Mouse (Mus musculus): ENCODE measurements around the gene Coq7.

- 0 out of 4 replicates have a peak, but pooled peaks of 1 of the 2 experiments have one; percentile 12 for TF ChIP-seq EP300 (IDR thresholded peaks at IDR 0.05; ENCODE audit: low read depth in 1 of 2, low read length in 2 of 2)
- TF ChIP-seq POLR2A (IDR thresholded peaks at IDR 0.05; ENCODE audit: control insufficient read depth in 1 of 2, insufficient read depth in 1 of 2, low read depth in 1 of 2, low read length in 2 of 2, poor library complexity in 1 of 2), result 0 out of 4 replicates have a peak, but pooled peaks of 1 of the 2 experiments have one; percentile 22
- TF ChIP-seq CTCF (IDR thresholded peaks at IDR 0.05 in 2 of 3, conservative IDR thresholded peaks at IDR 0.05 in 1 of 3; ENCODE audit: control insufficient read depth in 1 of 3, insufficient read depth in 1 of 3, low read depth in 2 of 3, low read length in 3 of 3, poor library complexity in 1 of 3, severe bottlenecking in 1 of 3), result no peak
- TF ChIP-seq ZNF384 (IDR thresholded peaks at IDR 0.05; ENCODE audit: low read depth, low read length), result no peak
- TF ChIP-seq TCF12 (IDR thresholded peaks at IDR 0.05; ENCODE audit: low read depth, low read length), result peak; percentile 36
- TF ChIP-seq ZC3H11A (IDR thresholded peaks at IDR 0.05; ENCODE audit: low read depth, low read length), result no peak
- TF ChIP-seq MAZ (IDR thresholded peaks at IDR 0.05; ENCODE audit: low read depth, low read length), result peak; percentile 22; the same call in 1 of the 2 replicates
- TF ChIP-seq TBP (IDR thresholded peaks at IDR 0.05; ENCODE audit: low read depth, low read length), result no peak
- no peak; the same call in 1 of the 2 replicates for TF ChIP-seq MAX (IDR thresholded peaks at IDR 0.05; ENCODE audit: low read length)
- no peak for TF ChIP-seq JUND (IDR thresholded peaks at IDR 0.05; ENCODE audit: low read depth, low read length)
Observed at GRCm38 (mm10) chr7:118532519-118533177, 508 bp downstream of the Coq7 start.
